Comparison of ENCODE assay signal across 21 mouse cellular contexts in the genomic region with DNA sequence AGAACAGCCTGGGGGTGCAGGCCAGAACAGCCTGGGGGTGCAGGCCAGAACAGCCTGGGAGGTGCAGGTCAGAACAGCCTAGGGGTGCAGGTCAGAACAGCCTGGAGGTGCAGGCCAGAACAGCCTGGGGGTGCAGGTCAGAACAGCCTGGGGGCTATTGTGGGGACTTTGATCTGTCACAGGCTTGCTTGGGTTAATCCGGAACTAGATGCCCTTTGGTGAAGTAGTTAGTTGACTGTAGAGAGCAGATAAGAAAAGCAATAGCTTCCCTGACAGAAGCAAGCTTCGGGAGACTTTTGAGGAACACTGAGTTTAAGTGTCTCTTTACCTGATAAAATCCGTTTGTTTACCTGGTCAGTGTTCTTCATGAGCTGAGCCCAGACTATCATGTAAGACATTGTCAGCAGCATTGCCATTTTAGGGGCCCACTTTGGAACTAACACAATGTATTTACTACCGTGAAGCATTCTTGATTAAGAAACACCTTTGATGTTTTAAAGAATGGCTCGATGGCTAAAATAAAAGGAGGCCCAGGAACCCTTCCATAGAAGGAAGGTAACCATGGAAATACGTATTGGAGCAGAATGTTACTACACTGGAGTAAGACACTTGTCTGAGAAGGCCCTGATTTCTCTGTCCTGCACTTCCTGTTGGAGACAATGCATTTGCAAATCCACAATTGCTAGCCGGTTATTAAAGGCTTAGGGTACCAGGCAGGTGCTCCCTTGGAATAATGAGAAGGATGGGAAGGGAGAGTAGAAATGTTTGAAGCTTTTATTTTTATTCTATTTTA. TPM values are rescaled to one million over a fixed set of nuclear protein-coding genes. Genes with fewer than 3 reads are reported as not detected.
DNase-seq lines count a peak whose midpoint lies in the region; ATAC-seq and TF ChIP-seq lines count a peak whose summit lies in the region.
"Had no signal": no experiment of that assay in that cellular context is flagged by ENCODE, and none has a peak within 500 bp of the region (broad histone marks: within the 10 kb centered on the region; RNA-seq: fewer than 3 reads in every experiment).

No protein-coding gene starts in this region.

- intact Hi-C loops in left cerebral cortex, postnatal 4 days (cut with DNase I), result no loop called here

- H3K9ac ChIP-seq in intestine, embryonic 15.5 days, result no peak overlapping the region
- no peak overlapping the region for H3K9ac ChIP-seq in intestine, embryonic 16.5 days (ENCODE audit: low read depth, low read length)
- H3K9ac ChIP-seq: embryonic facial prominence, embryonic 12.5 days; forebrain, embryonic 13.5 days; forebrain, embryonic 15.5 days; forebrain, postnatal 0 days had no signal

- 48% methylated on average over 7 of the region's 7 CpGs for whole genome bisulfite sequencing in intestine, embryonic 15.5 days
- 46% methylated on average over 7 of the region's 7 CpGs for WGBS in intestine, embryonic 16.5 days
- WGBS in small intestine, adult 2 months, result 27% methylated on average over 7 of the region's 7 CpGs

- no peaks in the 10 kb centered on the region for H3K27me3 ChIP-seq in intestine, embryonic 15.5 days (replicated peaks)
- H3K27me3 ChIP-seq in intestine, embryonic 16.5 days (replicated peaks; ENCODE audit: control insufficient read depth, insufficient read depth, low read length), result no peaks in the 10 kb centered on the region
- H3K27me3 ChIP-seq in small intestine, adult 2 months (ENCODE audit: control insufficient read depth, insufficient read depth, low read length), result no peaks in the 10 kb centered on the region
- H3K27me3 ChIP-seq: embryonic facial prominence, embryonic 12.5 days; forebrain, embryonic 13.5 days; forebrain, embryonic 15.5 days had no signal

- H3K4me2 ChIP-seq in intestine, embryonic 15.5 days (replicated peaks), result no peak overlapping the region
- H3K4me2 ChIP-seq in intestine, embryonic 16.5 days (ENCODE audit: low read depth, low read length), result no peak overlapping the region
- H3K4me2 ChIP-seq: embryonic facial prominence, embryonic 12.5 days; forebrain, embryonic 13.5 days; forebrain, embryonic 15.5 days had no signal

- H3K4me3 ChIP-seq in intestine, embryonic 15.5 days (replicated peaks), result no peak overlapping the region
- no peak overlapping the region for H3K4me3 ChIP-seq in intestine, embryonic 16.5 days (ENCODE audit: low read length)
- H3K4me3 ChIP-seq in small intestine, adult 2 months (ENCODE audit: low read depth, low read length), result no peak overlapping the region
- H3K4me3 ChIP-seq: embryonic facial prominence, embryonic 10.5 days; embryonic facial prominence, embryonic 12.5 days; forebrain, embryonic 13.5 days; forebrain, embryonic 15.5 days had no signal

- TF ChIP-seq POLR2A in small intestine, adult 2 months (IDR thresholded peaks at IDR 0.05; ENCODE audit: low read depth, low read length), result no peak

- no peak for DNase-seq in layer of hippocampus, postnatal 36 days
- DNase-seq in left cerebral cortex, postnatal 4 days, result no peak
- DNase-seq: adrenal gland, adult 8-10 months; adrenal gland, postnatal 14 days; adrenal gland, postnatal 36 days; cerebellum, adult 11-12 months; cerebellum, adult 2 months; cerebellum, adult 9-10 months; cerebellum, postnatal 10 days; cerebellum, postnatal 25 days; forebrain, postnatal 0 days had no signal

- H3K4me1 ChIP-seq in intestine, embryonic 15.5 days (replicated peaks), result no peaks in the 10 kb centered on the region
- no peaks in the 10 kb centered on the region for H3K4me1 ChIP-seq in intestine, embryonic 16.5 days (ENCODE audit: control insufficient read depth, insufficient read depth, low read length)
- no peaks in the 10 kb centered on the region for H3K4me1 ChIP-seq in small intestine, adult 2 months (ENCODE audit: control insufficient read depth, insufficient read depth, insufficient read length, low read length)
- H3K4me1 ChIP-seq: embryonic facial prominence, embryonic 12.5 days; forebrain, embryonic 13.5 days had no signal

- no peaks in the 10 kb centered on the region for H3K9me3 ChIP-seq in intestine, embryonic 15.5 days
- H3K9me3 ChIP-seq in intestine, embryonic 16.5 days (ENCODE audit: control insufficient read depth, low read length), result no peaks in the 10 kb centered on the region
- H3K9me3 ChIP-seq: embryonic facial prominence, embryonic 10.5 days; embryonic facial prominence, embryonic 12.5 days; forebrain, embryonic 13.5 days; forebrain, embryonic 15.5 days had no signal

- ATAC-seq in intestine, embryonic 15.5 days, result peak; percentile 86
- peak; percentile 81 for ATAC-seq in intestine, embryonic 16.5 days
- ATAC-seq: activated CD4-positive, CD25-positive, alpha-beta regulatory T cell, adult 4 months; forebrain, embryonic 13.5 days; forebrain, embryonic 15.5 days; forebrain, postnatal 0 days; Patski had no signal

- no peaks in the 10 kb centered on the region for H3K36me3 ChIP-seq in intestine, embryonic 15.5 days
- H3K36me3 ChIP-seq in intestine, embryonic 16.5 days (ENCODE audit: control insufficient read depth, insufficient read depth, low read length), result no peaks in the 10 kb centered on the region
- H3K36me3 ChIP-seq in small intestine, adult 2 months (ENCODE audit: control insufficient read depth, insufficient read depth, low read length), result no peaks in the 10 kb centered on the region
- H3K36me3 ChIP-seq: embryonic facial prominence, embryonic 10.5 days; embryonic facial prominence, embryonic 12.5 days; forebrain, embryonic 15.5 days had no signal

- H3K27ac ChIP-seq in intestine, embryonic 15.5 days, result no peak overlapping the region
- H3K27ac ChIP-seq in intestine, embryonic 16.5 days (ENCODE audit: low read length), result peak overlapping the region; percentile 38; the same call in 1 of the 2 replicates
- H3K27ac ChIP-seq in small intestine, adult 2 months (ENCODE audit: insufficient read depth, low read depth, low read length), result peak overlapping the region; percentile 23; the same call in 1 of the 2 replicates
- H3K27ac ChIP-seq: embryonic facial prominence, embryonic 10.5 days; embryonic facial prominence, embryonic 12.5 days; forebrain, embryonic 13.5 days; forebrain, embryonic 15.5 days had no signal

- TF ChIP-seq CTCF in small intestine, adult 2 months (IDR thresholded peaks at IDR 0.05; ENCODE audit: extremely low read depth, insufficient read length, insufficient replicate concordance, low read depth, low read length), result no peak

RNA-seq across cellular contexts. Expression of a gene that starts 46.2 kb away (rescaled TPM):
- polyA plus RNA-seq in intestine, embryonic 15.5 days (2015; fragmentation: Nextera tagmentation; extraction: Ambion mirVana), result 3.3 and 3.5 TPM in 2 replicates
- 0.89 and 1.9 TPM in 2 replicates for polyA plus RNA-seq in intestine, embryonic 16.5 days (2015; fragmentation: Nextera tagmentation; extraction: Ambion mirVana)
- polyA plus RNA-seq in small intestine, adult 2 months (2012; rRNA removed), result 3.1 and 4.1 TPM in 2 replicates
- 100 to 1,000 TPM; 574 to 635 TPM for total RNA-seq in layer of hippocampus, postnatal 36 days (2021)
- total RNA-seq in left cerebral cortex, postnatal 4 days (2021), result 100 to 1,000 TPM; 140 to 169 TPM
- total RNA-seq: MEL had no signal
- polyA plus RNA-seq: activated CD4-positive, CD25-positive, alpha-beta regulatory T cell, adult 4 months had no signal

RNA-seq across cellular contexts. Expression of a gene that starts 50.8 kb away (rescaled TPM):
- polyA plus RNA-seq in intestine, embryonic 15.5 days (2015; fragmentation: Nextera tagmentation; extraction: Ambion mirVana), result 60.1 and 61.6 TPM in 2 replicates
- 58.7 and 66.8 TPM in 2 replicates for polyA plus RNA-seq in intestine, embryonic 16.5 days (2015; fragmentation: Nextera tagmentation; extraction: Ambion mirVana)
- polyA plus RNA-seq in small intestine, adult 2 months (2012; rRNA removed), result 21.0 and 31.8 TPM in 2 replicates
- total RNA-seq in layer of hippocampus, postnatal 36 days (2021), result 10 to 100 TPM; 16.2 to 17.3 TPM
- 10 to 100 TPM; 23.8 to 29.1 TPM for total RNA-seq in left cerebral cortex, postnatal 4 days (2021)
